Mouse (Mus musculus): ENCODE measurements at regions not wholly inside any gene's neighbourhood (a gene's known extent, or its start where the extent isn't known, plus 50 kb on each side); places are given as distances from the start of the nearest gene placed in this dataset.

- TF ChIP-seq CTCF (IDR thresholded peaks at IDR 0.05) (no peak), EP300 (IDR thresholded peaks at IDR 0.05) (no peak)
These were observed 124.4 kb upstream of the Fut8 start for GRCm38 (mm10) chr12:77113516-77113915.
